Mouse (Mus musculus) heart, postnatal 0 days (tissue): Measurements from ENCODE around the gene Bloc1s1.

Experiments
- CTCF ChIP-seq: IDR thresholded peaks from 2 replicates; pipeline ENCODE4 v1.5.1; 2016; ENCODE audit warnings: antibody characterized with exemption, control low read depth, low read depth
- EP300 ChIP-seq: IDR thresholded peaks from 2 replicates; pipeline ENCODE4 v1.6.1; 2016; ENCODE audit warnings: antibody characterized with exemption, low read depth

DNA sequence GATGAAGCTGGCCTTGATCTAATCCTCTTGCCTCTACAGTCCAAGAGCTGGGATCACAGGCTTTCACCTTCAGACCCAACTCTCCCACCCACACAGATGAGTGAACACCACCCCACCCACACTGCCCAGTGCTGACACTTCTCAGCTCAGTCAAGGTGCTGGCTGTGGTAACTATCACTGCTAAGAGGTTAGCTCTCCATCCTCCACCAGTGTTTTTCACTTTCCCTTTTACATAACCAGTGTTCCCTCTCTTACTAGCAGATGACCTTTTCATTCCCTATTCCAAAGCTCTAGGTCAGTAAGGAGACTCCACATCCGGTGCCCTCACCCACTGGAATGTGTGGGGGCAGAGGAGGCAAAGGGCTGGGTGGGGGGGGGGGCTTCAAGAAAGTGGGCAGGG is 2.6 kb downstream of the Bloc1s1 start:
- no peak for TF ChIP-seq CTCF
- no peak for TF ChIP-seq EP300
